Mouse (Mus musculus) stomach, postnatal 0 days (tissue): ENCODE measurements around the gene Ppil1. TPM values are rescaled to one million over a fixed set of nuclear protein-coding genes. Genes with fewer than 3 reads are reported as not detected.
"Not testable (repeated sequence)": the region's sequence is repeated elsewhere in the genome, so short reads cannot be mapped to it uniquely, and the experiment has no call there.

Experiments
- ATAC-seq: fragments of 200-750 bp; cut with Nextera tagmentation; 2 replicates; pipeline ENCODE4 v1.8.0; 2017; ENCODE audit not compliant: low FRiP score, low TSS enrichment
- DNase-seq: peaks from one replicate; pipeline ENCODE4 v3.0.0-alpha.2; 2016; ENCODE audit warnings: low spot score
- H3K27ac ChIP-seq: fragments of 300-500 bp; sonication (generic); replicated peaks from 2 replicates; pipeline ENCODE4 v1.5.1; 2014; ENCODE audit warnings: mild to moderate bottlenecking, control low read depth
- H3K27me3 ChIP-seq: fragments of 300-500 bp; sonication (generic); 2 replicates; pipeline ENCODE4 v1.6.1; 2014; ENCODE audit warnings: low read length; ENCODE audit not compliant: control insufficient read depth, insufficient read depth
- H3K36me3 ChIP-seq: fragments of 300-500 bp; sonication (generic); 2 replicates; pipeline ENCODE4 v1.6.1; 2014; ENCODE audit warnings: low read length, mixed read lengths; ENCODE audit not compliant: control insufficient read depth, insufficient read depth
- H3K4me1 ChIP-seq: fragments of 300-500 bp; sonication (generic); replicated peaks from 2 replicates; pipeline ENCODE4 v1.6.1; 2014; ENCODE audit warnings: antibody characterized with exemption; ENCODE audit not compliant: control insufficient read depth, insufficient read depth
- H3K4me2 ChIP-seq: fragments of 300-500 bp; sonication (generic); replicated peaks from 2 replicates; pipeline ENCODE4 v1.6.1; 2014; ENCODE audit warnings: low read depth, mild to moderate bottlenecking, control low read depth, moderate library complexity
- H3K4me3 ChIP-seq: fragments of 300-500 bp; sonication (generic); 2 replicates; pipeline ENCODE4 v1.5.1; 2014; ENCODE audit warnings: low read depth, low read length, control low read depth
- H3K9ac ChIP-seq: fragments of 300-500 bp; sonication (generic); 2 replicates; pipeline ENCODE4 v1.6.1; 2014; ENCODE audit warnings: mild to moderate bottlenecking, low read length, control low read depth, mixed read lengths
- H3K9me3 ChIP-seq: fragments of 300-500 bp; sonication (generic); 2 replicates; pipeline ENCODE4 v1.6.1; 2016; ENCODE audit warnings: low read length; ENCODE audit not compliant: control insufficient read depth
- CTCF ChIP-seq: IDR thresholded peaks from 2 replicates; pipeline ENCODE4 v1.5.1; 2016; ENCODE audit warnings: antibody characterized with exemption, low read depth, mild to moderate bottlenecking, moderate library complexity
- EP300 ChIP-seq: optimal IDR thresholded peaks from 2 replicates; pipeline ENCODE3; 2016; ENCODE audit warnings: antibody characterized with exemption
- WGBS: fragments of 180-500 bp; shearing (Covaris S2); extraction: QIAGEN DNeasy Blood & Tissue Kit; methylation state at CpG from one replicate; pipeline ENCODE4 v1.1.7; 2014; 5-methylcytosine and 5-hydroxymethylcytosine counted together
- polyA plus RNA-seq: library from polyadenylated mRNA; unstranded; fragments of >200 nt; fragmentation: Nextera tagmentation; extraction: Ambion mirVana; gene quantifications from 2 replicates; pipeline ENCODE4 v1.2.1, GENCODE M21; 2015

The Ppil1 gene
- polyA plus RNA-seq, 1 experiment from 2014 or later, result 64.6 TPM

DNA sequence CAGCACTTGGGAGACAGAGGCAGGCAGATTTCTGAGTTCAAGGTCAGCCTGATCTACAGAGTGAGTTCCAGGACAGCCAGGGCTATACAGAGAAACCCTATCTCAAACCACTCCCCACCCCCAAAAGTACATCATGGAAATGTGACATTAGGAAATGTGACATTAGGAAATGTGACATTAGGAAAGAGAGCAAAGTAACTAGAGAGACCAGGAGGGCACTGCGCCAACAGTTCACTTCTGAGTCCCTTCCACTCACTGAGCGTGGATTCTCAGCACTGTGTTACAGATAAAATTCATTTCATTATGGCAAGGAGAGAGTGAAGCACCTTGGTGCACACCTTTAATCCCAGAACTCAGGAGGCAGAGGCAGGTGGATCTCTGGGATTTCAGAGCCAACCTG is 5.1 kb downstream of the Ppil1 start:
- Histone ChIP-seq H3K9me3 (no peaks in the 10 kb centered on the region), H3K27me3 (no peaks in the 10 kb centered on the region), H3K9ac (no peak overlapping the region), H3K36me3 (0 out of 2 replicates have a peak, but pooled peaks cover 11% of the 10 kb centered on the region), H3K4me2 (no peak overlapping the region), H3K4me1 (no peaks in the 10 kb centered on the region; the same call in 1 of the 2 replicates), H3K27ac (0 out of 2 replicates have a peak overlapping the region, but pooled peaks have one; percentile 6), H3K4me3 (no peak overlapping the region)
- 87% methylated on average over 2 of the region's 2 CpGs for WGBS
- ATAC-seq (no peak), DNase-seq (no peak)
- TF ChIP-seq CTCF, result no peak
- no peak for TF ChIP-seq EP300

DNA sequence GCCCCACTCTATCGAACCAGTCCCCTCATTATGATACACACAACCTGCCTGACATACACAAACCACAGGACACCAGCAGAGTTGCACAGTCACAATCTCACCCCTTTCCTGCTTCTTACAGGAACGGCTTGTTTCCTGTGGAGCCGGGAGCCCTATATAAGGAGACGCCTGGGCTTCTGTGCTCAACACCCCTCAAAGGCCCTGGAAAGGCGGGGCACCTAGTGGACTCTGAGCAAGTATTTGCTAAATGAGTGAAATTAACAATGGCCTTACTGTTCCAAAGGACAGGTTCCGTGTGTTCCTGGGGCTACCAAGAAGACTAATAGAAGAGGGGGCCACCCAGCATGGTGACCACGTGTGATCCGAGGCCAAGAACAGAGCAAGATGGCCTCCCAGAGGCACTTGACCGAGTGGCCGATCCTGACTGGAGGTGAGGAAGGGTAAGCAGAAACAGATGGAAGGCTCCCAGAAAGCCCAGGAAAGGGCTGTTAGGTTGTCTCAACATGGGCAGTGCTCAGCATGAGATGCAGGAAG is 5.9 kb downstream of the Ppil1 start:
- no peak overlapping the region for H3K4me2 ChIP-seq
- H3K27me3 ChIP-seq, result no peaks in the 10 kb centered on the region
- no peaks in the 10 kb centered on the region for H3K9me3 ChIP-seq
- no peak overlapping the region for H3K4me3 ChIP-seq
- peak overlapping the region; percentile 74; the same call in 1 of the 2 replicates for H3K27ac ChIP-seq
- 66% methylated on average over 10 of the region's 10 CpGs for WGBS
- TF ChIP-seq EP300, result no peak
- TF ChIP-seq CTCF, result no peak
- peak; percentile 74 for ATAC-seq
- no peaks in the 10 kb centered on the region; the same call in 1 of the 2 replicates for H3K4me1 ChIP-seq
- peak; percentile 67 for DNase-seq
- 0 out of 2 replicates have a peak overlapping the region, but pooled peaks have one; percentile 35 for H3K9ac ChIP-seq
- 0 out of 2 replicates have a peak, but pooled peaks cover 11% of the 10 kb centered on the region for H3K36me3 ChIP-seq

DNA sequence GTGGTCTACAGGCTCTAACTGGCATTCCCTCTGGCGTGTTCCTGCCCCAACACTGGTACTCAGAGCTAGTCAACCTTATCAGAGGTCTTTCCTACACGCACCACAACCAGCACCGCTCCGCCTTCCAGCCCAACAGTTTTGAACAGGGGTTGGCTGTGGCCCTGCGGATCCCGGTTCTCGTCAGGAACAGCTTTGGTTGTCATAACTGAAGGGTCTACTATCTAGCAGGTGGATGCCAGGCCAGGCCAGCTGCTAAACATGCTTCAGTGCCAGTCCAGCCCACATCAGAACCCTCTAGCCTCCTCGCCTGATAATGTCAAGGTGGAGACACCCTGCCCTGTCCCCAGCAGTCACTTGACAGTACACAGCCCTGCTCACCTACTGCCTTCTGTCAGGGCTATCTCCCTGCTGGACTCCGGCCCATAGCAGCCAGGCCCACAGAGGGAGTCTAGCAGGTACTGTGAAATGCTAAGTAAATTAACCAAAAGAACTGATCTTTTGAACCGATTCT is 6.9 kb downstream of the Ppil1 start:
- no peak overlapping the region for H3K4me2 ChIP-seq
- 0 out of 2 replicates have a peak, but pooled peaks cover 11% of the 10 kb centered on the region for H3K36me3 ChIP-seq
- 82% methylated on average over 10 of the region's 10 CpGs for WGBS
- H3K4me3 ChIP-seq, result no peak overlapping the region
- DNase-seq (no peak), ATAC-seq (no peak)
- TF ChIP-seq CTCF (no peak), EP300 (no peak)
- H3K9ac ChIP-seq, result no peak overlapping the region
- no peaks in the 10 kb centered on the region for H3K4me1 ChIP-seq
- no peaks in the 10 kb centered on the region for H3K27me3 ChIP-seq
- H3K9me3 ChIP-seq, result no peaks in the 10 kb centered on the region
- H3K27ac ChIP-seq, result peak overlapping the region; percentile 35; the same call in 1 of the 2 replicates

DNA sequence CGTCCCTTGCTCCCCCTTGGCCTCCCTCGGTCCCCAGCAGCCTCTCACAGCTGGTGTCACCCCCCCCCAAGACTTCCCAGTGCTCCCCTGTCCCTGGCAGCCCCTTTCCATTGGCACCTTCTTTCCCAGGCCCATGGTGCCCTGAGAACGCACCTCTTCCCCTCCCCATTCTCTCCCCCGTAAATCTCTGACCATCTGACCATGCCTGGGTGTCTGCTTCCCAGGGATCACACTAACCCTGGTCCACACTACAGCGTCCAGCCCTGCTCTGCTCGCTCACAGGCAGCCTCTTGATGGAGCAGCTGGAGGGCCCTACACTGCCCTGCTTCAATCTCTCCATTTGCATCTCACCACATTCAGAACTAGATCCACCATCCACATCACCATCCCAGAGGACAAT is 7.5 kb downstream of the Ppil1 start:
- Histone ChIP-seq H3K27ac (no peak overlapping the region), H3K9me3 (no peaks in the 10 kb centered on the region), H3K4me1 (no peaks in the 10 kb centered on the region), H3K4me3 (no peak overlapping the region), H3K9ac (no peak overlapping the region), H3K4me2 (no peak overlapping the region), H3K36me3 (0 out of 2 replicates have a peak, but pooled peaks cover 11% of the 10 kb centered on the region), H3K27me3 (no peaks in the 10 kb centered on the region)
- ATAC-seq (no peak), DNase-seq (no peak)
- TF ChIP-seq EP300, result no peak
- TF ChIP-seq CTCF, result no peak
- WGBS, result 85% methylated on average over 6 of the region's 6 CpGs

DNA sequence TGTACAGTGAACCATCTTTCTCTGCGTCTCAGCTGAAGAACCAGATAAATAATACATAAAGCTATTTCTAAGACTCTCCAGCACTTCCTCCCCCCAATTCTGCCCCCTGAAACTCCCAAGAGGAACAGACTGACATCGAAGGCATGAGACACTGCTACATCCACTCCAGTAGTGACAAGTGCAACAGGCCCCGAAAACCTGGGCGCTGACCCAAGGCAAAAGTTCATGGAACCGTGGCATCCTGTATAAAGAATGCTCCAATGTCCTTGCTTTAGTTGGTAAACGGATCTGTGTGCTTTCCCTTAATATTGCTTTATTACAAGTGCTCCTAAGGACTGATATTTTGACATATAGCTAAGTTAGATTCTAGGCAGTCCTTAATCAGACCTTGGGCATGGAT is 9.2 kb downstream of the Ppil1 start:
- not testable (repeated sequence) for ATAC-seq, H3K4me1 ChIP-seq, H3K4me2 ChIP-seq, H3K27ac ChIP-seq, DNase-seq, H3K27me3 ChIP-seq, H3K4me3 ChIP-seq, H3K9ac ChIP-seq, H3K9me3 ChIP-seq, H3K36me3 ChIP-seq
- WGBS, result 85% methylated on average over 6 of the region's 6 CpGs

DNA sequence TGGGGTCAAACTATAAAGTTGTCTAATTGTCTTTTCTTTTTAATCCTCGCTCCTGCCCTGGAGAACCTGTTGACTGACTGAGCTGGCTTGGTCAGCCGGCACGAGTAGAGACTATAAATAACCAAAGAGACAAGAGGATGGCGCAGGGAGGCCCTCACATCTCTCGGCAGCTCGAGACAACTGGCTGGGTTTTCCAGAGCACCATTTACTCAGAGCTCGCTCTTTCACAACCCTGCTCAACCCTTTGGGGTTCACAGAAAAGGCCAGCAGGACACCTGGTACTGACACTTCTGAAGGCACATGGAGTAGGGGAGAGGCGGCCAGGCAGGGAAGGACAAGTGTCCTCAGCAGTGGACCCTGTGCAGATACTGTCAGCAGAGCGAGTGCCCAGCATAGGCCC is 10.3 kb downstream of the Ppil1 start:
- 71% methylated on average over 9 of the region's 9 CpGs for WGBS
- Histone ChIP-seq H3K9ac (no peak overlapping the region), H3K27me3 (no peaks in the 10 kb centered on the region), H3K4me1 (no peaks in the 10 kb centered on the region), H3K9me3 (no peaks in the 10 kb centered on the region), H3K4me3 (no peak overlapping the region), H3K27ac (no peak overlapping the region), H3K36me3 (peaks cover 9% of the 10 kb centered on the region; the same call in 1 of the 2 replicates), H3K4me2 (no peak overlapping the region)
- no peak for ATAC-seq
- TF ChIP-seq EP300, result no peak
- TF ChIP-seq CTCF, result no peak
- DNase-seq, result no peak
